Mouse (Mus musculus) midbrain, embryonic 15.5 days (tissue): Measurements from ENCODE around the gene Stxbp6. TPM values are rescaled to one million over a fixed set of nuclear protein-coding genes. Genes with fewer than 3 reads are reported as not detected.

Source experiments
- ATAC-seq: fragments of 200-750 bp; cut with Nextera tagmentation; replicated peaks from 2 replicates; pipeline ENCODE4 v1.8.0; 2017; ENCODE audit warnings: moderate TSS enrichment
- H3K27ac ChIP-seq: fragments of 300-500 bp; sonication (generic); 2 replicates; pipeline ENCODE4 v1.5.1; 2015; ENCODE audit warnings: mild to moderate bottlenecking, inconsistent platforms
- H3K27me3 ChIP-seq: fragments of 300-500 bp; sonication (generic); replicated peaks from 2 replicates; pipeline ENCODE4 v1.6.1; 2015; ENCODE audit warnings: inconsistent platforms
- H3K36me3 ChIP-seq: fragments of 300-500 bp; sonication (generic); replicated peaks from 2 replicates; pipeline ENCODE4 v1.6.1; 2015; ENCODE audit warnings: inconsistent platforms
- H3K4me1 ChIP-seq: fragments of 300-500 bp; sonication (generic); 2 replicates; pipeline ENCODE4 v1.6.1; 2015; ENCODE audit warnings: inconsistent platforms
- H3K4me2 ChIP-seq: fragments of 300-500 bp; sonication (generic); 2 replicates; pipeline ENCODE4 v1.6.1; 2015; ENCODE audit warnings: inconsistent platforms, mild to moderate bottlenecking, moderate library complexity
- H3K4me3 ChIP-seq: fragments of 300-500 bp; sonication (generic); 2 replicates; pipeline ENCODE4 v1.5.1; 2015; ENCODE audit warnings: mild to moderate bottlenecking, inconsistent platforms
- H3K9ac ChIP-seq: fragments of 300-500 bp; sonication (generic); 2 replicates; pipeline ENCODE4 v1.6.1; 2015; ENCODE audit warnings: mild to moderate bottlenecking, inconsistent platforms
- H3K9me3 ChIP-seq: fragments of 300-500 bp; sonication (generic); 2 replicates; pipeline ENCODE4 v1.6.1; 2016; ENCODE audit warnings: inconsistent platforms
- WGBS: fragments of 180-500 bp; shearing (Covaris S2); methylation state at CpG from one replicate; pipeline ENCODE4 v1.1.7; 2015; ENCODE audit warnings: mixed read lengths; 5-methylcytosine and 5-hydroxymethylcytosine counted together
- polyA plus RNA-seq: library from polyadenylated mRNA; unstranded; fragments of >200 nt; fragmentation: Nextera tagmentation; extraction: Ambion mirVana; gene quantifications from 2 replicates; pipeline ENCODE4 v1.2.1, GENCODE M21; 2015

Stxbp6 gene
- polyA plus RNA-seq, 1 experiment from 2014 or later = 18.0 TPM

DNA sequence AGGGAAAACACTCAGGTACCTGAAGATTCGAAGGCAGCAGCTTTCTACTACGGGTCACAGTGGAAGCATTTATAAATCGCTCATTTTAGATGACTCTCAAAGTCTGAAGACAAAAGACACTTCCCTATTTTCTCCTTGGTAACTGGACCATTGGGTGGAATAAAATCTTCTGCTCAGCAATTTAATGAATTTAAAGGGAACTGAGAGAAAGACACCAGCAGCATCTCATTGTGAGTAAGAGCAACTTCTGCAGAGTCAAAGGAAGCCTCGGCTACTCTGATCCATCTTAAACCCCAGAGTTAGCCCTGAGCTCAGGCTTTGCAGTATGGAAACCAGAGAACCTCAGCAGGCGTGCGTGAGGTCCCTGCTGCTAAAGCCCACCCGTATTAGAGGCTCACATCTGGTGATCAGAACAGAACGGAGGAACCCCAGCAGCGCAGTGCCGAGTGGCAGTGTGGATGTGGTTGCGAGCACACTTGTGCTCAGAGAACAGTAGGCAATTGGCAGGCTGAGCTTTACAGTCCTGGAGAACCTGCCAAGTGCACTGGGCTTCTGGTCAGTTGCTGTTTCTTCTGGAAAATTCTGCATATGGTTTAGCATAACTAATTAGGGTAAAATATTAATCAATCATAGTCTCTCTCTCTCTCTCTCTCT is 62.9 kb downstream of the Stxbp6 start:
- Histone ChIP-seq H3K27me3 (no peaks in the 10 kb centered on the region), H3K36me3 (no peaks in the 10 kb centered on the region), H3K9ac (no peak overlapping the region), H3K27ac (no peak overlapping the region), H3K4me3 (no peak overlapping the region), H3K4me1 (no peaks in the 10 kb centered on the region), H3K4me2 (no peak overlapping the region), H3K9me3 (no peaks in the 10 kb centered on the region)
- WGBS = 66% methylated on average over 11 of the region's 11 CpGs
- peak; percentile 24; the same call in 1 of the 2 replicates for ATAC-seq

DNA sequence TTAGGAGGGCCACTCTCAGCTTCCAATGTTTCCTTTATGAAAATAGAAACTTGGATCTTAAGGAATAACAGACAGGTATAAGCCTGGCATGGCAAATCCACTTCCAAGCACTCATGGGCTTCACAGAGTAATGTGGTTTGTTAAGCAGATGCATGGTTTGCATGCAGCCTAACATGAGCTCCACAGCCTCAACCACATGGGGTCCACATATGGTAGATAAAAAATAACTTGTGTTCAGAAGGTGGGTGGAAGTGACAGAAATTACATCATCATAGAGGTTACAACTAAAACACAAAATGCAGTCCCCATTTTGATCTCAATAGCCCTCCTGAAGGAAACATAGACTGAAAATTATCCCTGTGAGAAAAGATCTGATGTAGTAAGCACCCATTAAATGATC is 63.5 kb downstream of the Stxbp6 start:
- Histone ChIP-seq H3K27ac (no peak overlapping the region), H3K27me3 (no peaks in the 10 kb centered on the region), H3K9ac (no peak overlapping the region), H3K4me2 (no peak overlapping the region), H3K36me3 (no peaks in the 10 kb centered on the region), H3K4me3 (no peak overlapping the region), H3K9me3 (no peaks in the 10 kb centered on the region), H3K4me1 (no peaks in the 10 kb centered on the region)
- no peak for ATAC-seq

DNA sequence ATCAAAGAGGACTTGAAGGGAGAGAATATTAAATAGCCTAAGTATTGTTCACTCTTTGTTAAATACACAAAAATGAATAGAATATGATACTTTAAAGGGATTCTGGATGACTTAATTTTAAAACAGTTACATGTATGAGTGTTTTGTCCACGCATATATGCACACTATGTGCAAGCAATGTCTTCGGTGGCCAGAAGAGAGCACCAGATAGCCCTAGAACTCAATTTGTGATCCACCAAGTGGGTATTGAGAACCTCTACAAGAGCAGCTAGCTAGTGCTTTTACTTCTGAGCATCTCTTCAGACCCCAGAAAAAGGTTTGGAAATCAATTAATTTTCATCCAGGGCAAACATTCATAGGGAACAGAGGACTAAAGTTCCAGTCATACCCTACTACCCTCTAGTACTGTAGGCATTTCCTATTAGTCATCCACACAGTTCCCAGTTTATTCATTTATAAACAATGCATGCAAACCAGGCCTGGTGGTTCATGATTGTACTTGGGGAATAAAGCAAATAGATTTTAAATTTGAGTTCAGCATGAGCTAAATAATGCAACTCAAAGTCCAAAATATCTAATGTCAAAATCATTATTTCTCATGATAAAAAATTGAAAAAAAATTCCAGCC is 64.4 kb downstream of the Stxbp6 start:
- Histone ChIP-seq H3K27ac (no peak overlapping the region), H3K36me3 (no peaks in the 10 kb centered on the region), H3K4me1 (no peaks in the 10 kb centered on the region), H3K9me3 (no peaks in the 10 kb centered on the region), H3K4me3 (no peak overlapping the region), H3K27me3 (no peaks in the 10 kb centered on the region), H3K9ac (no peak overlapping the region), H3K4me2 (no peak overlapping the region)
- no peak for ATAC-seq
- WGBS = 94% methylated on average over 2 of the region's 2 CpGs

GRCm38 (mm10) chr12:45006569-45006968 is 67.9 kb downstream of the Stxbp6 start:
- WGBS = 80% methylated on average over 2 of the region's 2 CpGs

DNA sequence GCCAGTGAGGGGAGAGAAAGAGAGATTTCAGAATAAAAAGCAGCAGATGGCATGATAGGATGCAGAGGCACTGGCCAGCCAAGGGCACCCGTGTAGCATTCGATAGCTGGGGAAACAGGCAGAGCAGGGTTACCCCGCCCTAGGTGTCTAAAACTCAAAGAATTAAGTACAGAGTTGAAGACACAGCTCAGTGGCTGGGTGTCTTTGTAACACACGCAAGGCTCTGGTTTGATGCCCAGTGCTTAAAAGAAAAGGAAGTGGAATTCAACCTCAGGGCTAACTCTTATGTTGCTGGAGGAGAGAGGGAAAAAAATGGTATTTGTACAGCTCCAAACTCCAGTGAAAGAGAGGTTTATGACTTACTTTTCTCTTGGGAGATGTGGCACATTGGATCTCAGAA is 68.5 kb downstream of the Stxbp6 start:
- Histone ChIP-seq H3K4me3 (no peak overlapping the region), H3K27me3 (no peaks in the 10 kb centered on the region), H3K27ac (no peak overlapping the region), H3K9ac (no peak overlapping the region), H3K9me3 (no peaks in the 10 kb centered on the region), H3K36me3 (no peaks in the 10 kb centered on the region), H3K4me1 (no peaks in the 10 kb centered on the region), H3K4me2 (no peak overlapping the region)
- ATAC-seq = no peak
- WGBS = 92% methylated on average over 4 of the region's 4 CpGs

More at GRCm38 (mm10) chr12:45006569-45006968, 67.9 kb downstream of the Stxbp6 start:
- ATAC-seq = no peak
- Histone ChIP-seq H3K27me3 (no peaks in the 10 kb centered on the region), H3K4me2 (no peak overlapping the region), H3K9me3 (no peaks in the 10 kb centered on the region), H3K4me3 (no peak overlapping the region), H3K4me1 (no peaks in the 10 kb centered on the region), H3K36me3 (no peaks in the 10 kb centered on the region), H3K27ac (no peak overlapping the region), H3K9ac (no peak overlapping the region)

DNA sequence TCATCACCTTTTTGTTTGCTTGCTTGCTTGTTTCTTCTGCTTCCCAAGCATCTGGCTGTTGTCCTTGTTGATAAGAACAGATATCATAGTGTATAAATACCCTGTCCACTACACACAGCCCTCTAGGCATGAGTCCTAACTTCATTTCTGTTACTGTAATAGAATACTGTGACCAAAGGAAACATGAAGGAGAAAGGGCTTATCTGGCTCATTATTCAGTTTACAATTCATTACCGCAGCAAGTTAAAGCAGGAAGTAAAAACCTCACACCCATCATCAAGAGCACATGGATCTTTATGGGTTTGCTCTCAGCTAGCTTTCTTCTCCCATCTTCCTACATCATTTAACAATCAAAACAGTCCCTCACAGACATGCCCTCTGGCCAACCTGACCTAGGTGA is 72.5 kb downstream of the Stxbp6 start:
- H3K4me3 ChIP-seq = no peak overlapping the region
- H3K9me3 ChIP-seq = no peaks in the 10 kb centered on the region
- no peak overlapping the region for H3K9ac ChIP-seq
- H3K4me2 ChIP-seq = no peak overlapping the region
- no peaks in the 10 kb centered on the region for H3K4me1 ChIP-seq
- WGBS = 93% methylated on average over 1 of the region's 1 CpGs
- no peak overlapping the region for H3K27ac ChIP-seq
- H3K36me3 ChIP-seq = no peaks in the 10 kb centered on the region
- no peak for ATAC-seq
- no peaks in the 10 kb centered on the region for H3K27me3 ChIP-seq

- no peak overlapping the region for H3K4me3 ChIP-seq
- H3K36me3 ChIP-seq = no peaks in the 10 kb centered on the region
- H3K4me1 ChIP-seq = no peaks in the 10 kb centered on the region
- H3K27ac ChIP-seq = no peak overlapping the region
- H3K27me3 ChIP-seq = no peaks in the 10 kb centered on the region
- ATAC-seq = no peak
- no peak overlapping the region for H3K4me2 ChIP-seq
- 87% methylated on average over 4 of the region's 4 CpGs for WGBS
- H3K9ac ChIP-seq = no peak overlapping the region
- H3K9me3 ChIP-seq = no peaks in the 10 kb centered on the region
Measured at GRCm38 (mm10) chr12:44997422-44997821, 77.1 kb downstream of the Stxbp6 start.

DNA sequence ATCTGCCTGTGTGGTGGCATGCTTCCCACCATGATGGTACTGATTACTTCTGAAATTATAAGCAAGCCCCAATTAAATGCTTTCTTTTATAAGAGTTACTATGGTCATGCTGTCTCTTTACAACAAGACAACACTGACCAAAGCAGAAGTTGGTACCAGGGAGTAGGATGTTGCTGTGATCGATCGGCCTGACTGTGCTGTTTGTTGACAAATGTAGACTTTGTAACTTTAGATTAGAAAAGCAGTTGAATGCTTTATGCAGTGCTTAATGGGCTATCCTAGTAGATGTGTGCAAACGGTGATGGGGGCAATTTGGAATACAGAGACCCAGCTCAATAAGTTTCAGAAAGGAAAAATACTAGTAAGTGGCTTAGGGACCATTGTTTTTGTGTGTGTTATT is 77.6 kb downstream of the Stxbp6 start:
- no peaks in the 10 kb centered on the region for H3K9me3 ChIP-seq
- H3K27me3 ChIP-seq = no peaks in the 10 kb centered on the region
- no peak for ATAC-seq
- H3K4me2 ChIP-seq = no peak overlapping the region
- H3K9ac ChIP-seq = no peak overlapping the region
- no peaks in the 10 kb centered on the region for H3K36me3 ChIP-seq
- WGBS = 92% methylated on average over 3 of the region's 3 CpGs
- no peaks in the 10 kb centered on the region for H3K4me1 ChIP-seq
- H3K27ac ChIP-seq = no peak overlapping the region
- no peak overlapping the region for H3K4me3 ChIP-seq

- no peak for ATAC-seq
- Histone ChIP-seq H3K36me3 (no peaks in the 10 kb centered on the region), H3K9ac (no peak overlapping the region), H3K9me3 (no peaks in the 10 kb centered on the region), H3K4me1 (no peaks in the 10 kb centered on the region), H3K27ac (no peak overlapping the region), H3K4me2 (no peak overlapping the region), H3K4me3 (no peak overlapping the region), H3K27me3 (no peaks in the 10 kb centered on the region)
- 86% methylated on average over 2 of the region's 2 CpGs for WGBS
Measured at GRCm38 (mm10) chr12:44996274-44996673, 78.2 kb downstream of the Stxbp6 start.

DNA sequence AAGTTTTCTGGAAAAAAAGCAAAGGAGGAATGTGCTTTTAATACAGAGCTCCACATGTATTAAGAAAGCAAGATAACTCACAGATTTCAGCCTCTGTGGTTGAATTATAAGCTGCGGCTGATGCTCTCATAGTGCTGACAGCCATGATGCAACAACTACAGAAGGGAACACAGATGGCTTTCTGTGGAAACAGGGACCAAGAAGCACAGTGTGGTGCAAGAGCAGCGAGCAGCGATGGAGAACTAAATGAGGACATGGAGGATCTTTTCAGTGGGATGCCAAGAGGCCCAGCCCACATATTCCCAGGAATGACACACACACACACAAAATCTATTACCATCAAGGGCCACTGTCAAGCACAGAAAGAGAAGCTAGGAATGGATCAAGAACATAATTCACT is 81.1 kb downstream of the Stxbp6 start:
- Histone ChIP-seq H3K36me3 (no peaks in the 10 kb centered on the region), H3K4me2 (no peak overlapping the region), H3K4me1 (no peaks in the 10 kb centered on the region), H3K4me3 (no peak overlapping the region), H3K9ac (no peak overlapping the region), H3K27me3 (no peaks in the 10 kb centered on the region), H3K27ac (no peak overlapping the region), H3K9me3 (no peaks in the 10 kb centered on the region)
- 92% methylated on average over 3 of the region's 3 CpGs for WGBS
- no peak for ATAC-seq

- H3K4me2 ChIP-seq = no peak overlapping the region
- no peaks in the 10 kb centered on the region for H3K27me3 ChIP-seq
- H3K4me3 ChIP-seq = no peak overlapping the region
- H3K36me3 ChIP-seq = no peaks in the 10 kb centered on the region
- no peaks in the 10 kb centered on the region for H3K4me1 ChIP-seq
- no peak for ATAC-seq
- H3K9ac ChIP-seq = no peak overlapping the region
- no peak overlapping the region for H3K27ac ChIP-seq
- no peaks in the 10 kb centered on the region for H3K9me3 ChIP-seq
- WGBS = 90% methylated on average over 4 of the region's 4 CpGs
Measured at GRCm38 (mm10) chr12:44992847-44993246, 81.7 kb downstream of the Stxbp6 start.

GRCm38 (mm10) chr12:44990379-44990778 is 84.1 kb downstream of the Stxbp6 start:
- Histone ChIP-seq H3K4me3 (no peak overlapping the region), H3K4me1 (no peaks in the 10 kb centered on the region), H3K27me3 (no peaks in the 10 kb centered on the region), H3K27ac (no peak overlapping the region), H3K9ac (no peak overlapping the region), H3K36me3 (no peaks in the 10 kb centered on the region), H3K9me3 (no peaks in the 10 kb centered on the region), H3K4me2 (no peak overlapping the region)
- 72% methylated on average over 9 of the region's 9 CpGs for WGBS
- ATAC-seq = no peak

GRCm38 (mm10) chr12:44989011-44989410 is 85.5 kb downstream of the Stxbp6 start:
- Histone ChIP-seq H3K4me2 (no peak overlapping the region), H3K4me3 (no peak overlapping the region), H3K27me3 (no peaks in the 10 kb centered on the region), H3K9ac (no peak overlapping the region), H3K27ac (no peak overlapping the region), H3K36me3 (no peaks in the 10 kb centered on the region), H3K4me1 (no peaks in the 10 kb centered on the region), H3K9me3 (no peaks in the 10 kb centered on the region)
- WGBS = 84% methylated on average over 4 of the region's 4 CpGs
- ATAC-seq = no peak
